Mouse (Mus musculus) right cerebral cortex, adult 2 months (tissue): ENCODE measurements around the gene Nckap5l.
"Not testable (repeated sequence)": the region's sequence is repeated elsewhere in the genome, so short reads cannot be mapped to it uniquely, and the experiment has no call there.

Experiments used
- DNase-seq, 2 experiments: peaks; one replicate each; pipeline ENCODE4 v3.0.0; 2021 to 2022; ENCODE audit warnings: low spot score in 2 of 2

Nckap5l gene

GRCm38 (mm10) chr15:99396875-99397274 is 60.7 kb downstream of the Nckap5l start:
- no peak for DNase-seq

DNA sequence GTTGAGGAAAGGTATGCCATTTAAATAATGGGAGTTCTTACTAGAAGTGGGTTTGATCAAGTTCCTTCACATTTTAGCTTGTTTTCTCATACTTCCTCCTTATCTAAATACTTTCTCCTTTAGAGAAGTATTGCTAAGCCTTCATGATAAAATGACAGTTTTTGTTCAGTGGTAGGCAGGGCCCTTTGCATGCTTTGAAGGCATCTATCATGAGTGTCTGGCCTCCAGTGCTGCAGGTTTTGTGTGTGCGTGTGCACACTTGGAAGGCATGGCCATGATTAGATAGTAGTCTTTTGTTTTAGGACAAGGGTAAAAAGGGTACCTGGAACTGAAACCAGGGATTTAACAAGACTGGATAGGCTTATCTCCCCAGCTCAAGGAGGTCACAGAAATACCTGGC is 61.1 kb downstream of the Nckap5l start:
- DNase-seq: no peak

DNA sequence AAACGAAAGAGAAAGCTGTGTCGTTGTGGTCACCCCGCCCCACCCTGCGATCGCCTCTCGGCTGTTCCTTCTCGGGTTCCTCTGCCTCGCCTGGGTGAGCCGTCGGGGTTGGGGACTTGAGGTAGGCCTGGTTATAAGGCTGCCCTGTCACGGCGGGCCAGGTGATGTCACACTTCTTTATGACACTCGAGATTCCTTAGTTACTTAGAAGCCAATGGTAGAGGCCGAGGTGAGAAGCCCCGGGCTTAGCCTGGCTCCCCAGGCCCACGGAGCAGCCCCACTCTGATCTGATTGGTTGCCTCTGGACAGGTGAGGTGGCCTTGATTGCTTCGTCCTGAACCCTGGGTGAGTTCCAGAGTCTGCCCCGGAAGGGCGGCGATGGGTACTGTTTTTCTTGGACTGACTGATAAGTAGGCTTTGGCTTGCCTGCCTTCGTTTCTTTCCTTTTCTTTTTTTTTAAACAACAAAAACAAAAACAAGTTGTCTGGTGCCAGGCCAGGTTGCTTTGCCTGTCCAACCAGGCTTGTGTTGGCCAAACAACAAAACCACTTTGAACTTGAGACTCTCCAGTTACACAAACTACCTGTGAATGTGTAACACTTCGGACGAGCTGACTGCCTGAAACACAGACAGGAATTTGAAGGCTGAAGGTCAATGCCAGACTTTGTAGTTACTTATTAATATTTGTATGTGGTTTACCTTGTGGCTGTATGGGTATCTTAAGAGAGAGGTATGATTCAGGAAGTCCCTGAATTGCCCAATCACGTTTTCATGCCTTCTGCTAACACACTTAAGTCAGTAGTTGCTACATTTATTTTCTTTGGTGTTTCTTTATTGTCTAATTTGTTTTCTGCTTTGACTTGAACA is 63.9 kb downstream of the Nckap5l start:
- no peak for DNase-seq

DNA sequence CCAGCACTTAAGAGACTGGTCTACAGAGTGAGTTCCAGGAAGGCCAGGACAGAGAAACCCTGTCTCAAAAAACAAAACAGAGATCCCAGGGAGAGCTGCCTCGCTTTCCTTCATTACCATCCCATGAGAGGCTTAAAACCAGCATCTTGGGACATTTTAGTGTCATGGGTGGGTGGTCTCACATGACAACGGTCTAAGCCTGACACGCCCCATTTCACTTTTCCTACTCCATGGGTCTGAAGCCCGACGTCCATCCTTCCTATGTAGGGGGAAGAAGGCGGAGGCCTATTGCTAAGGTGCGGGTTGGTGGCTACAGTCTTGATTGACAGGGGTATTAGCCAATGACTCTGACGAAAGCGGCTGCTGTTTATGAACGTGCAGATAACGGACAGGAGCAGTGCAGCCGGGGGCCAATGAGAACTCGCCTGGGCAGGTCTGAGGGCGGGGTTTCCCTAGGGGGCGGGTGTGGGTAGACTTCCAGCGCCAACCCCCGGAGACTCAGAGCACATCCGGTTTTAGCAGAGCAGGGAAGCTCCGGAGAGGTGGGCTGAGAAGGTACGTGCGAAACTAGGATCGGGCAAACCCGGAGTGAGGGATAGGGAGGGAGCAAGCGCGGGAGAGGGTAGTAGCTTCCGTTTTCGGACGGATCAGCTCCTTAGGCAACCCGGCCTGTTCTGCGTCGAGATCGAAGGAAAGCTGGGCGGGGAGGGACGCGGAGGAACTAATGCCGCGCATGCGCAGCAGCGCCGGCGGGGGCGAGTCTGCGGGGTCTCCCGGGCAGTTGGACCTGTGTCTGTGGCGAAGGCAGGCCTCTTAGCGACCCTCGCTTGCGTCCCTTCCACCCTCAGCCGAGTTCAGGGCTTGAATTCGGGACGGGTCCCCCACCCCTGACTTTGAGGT is 64.8 kb downstream of the Nckap5l start, which contains the start of gene Tmbim6:
Gene Tmbim6, plus strand, starts transcription at position 397 of the 900 bp plus-strand sequence.
- DNase-seq: peak; percentile 99 to 100

GRCm38 (mm10) chr15:99391975-99392374 is 65.6 kb downstream of the Nckap5l start:
- DNase-seq: no peak

GRCm38 (mm10) chr15:99390472-99391401 is 66.8 kb downstream of the Nckap5l start:
- no peak for DNase-seq

- DNase-seq: no peak
Measured at GRCm38 (mm10) chr15:99387976-99388375, 69.6 kb downstream of the Nckap5l start.

GRCm38 (mm10) chr15:99386796-99387195 is 70.8 kb downstream of the Nckap5l start:
- DNase-seq: no peak

- not testable (repeated sequence) for DNase-seq
Measured at GRCm38 (mm10) chr15:99386110-99386509, 71.4 kb downstream of the Nckap5l start.

DNA sequence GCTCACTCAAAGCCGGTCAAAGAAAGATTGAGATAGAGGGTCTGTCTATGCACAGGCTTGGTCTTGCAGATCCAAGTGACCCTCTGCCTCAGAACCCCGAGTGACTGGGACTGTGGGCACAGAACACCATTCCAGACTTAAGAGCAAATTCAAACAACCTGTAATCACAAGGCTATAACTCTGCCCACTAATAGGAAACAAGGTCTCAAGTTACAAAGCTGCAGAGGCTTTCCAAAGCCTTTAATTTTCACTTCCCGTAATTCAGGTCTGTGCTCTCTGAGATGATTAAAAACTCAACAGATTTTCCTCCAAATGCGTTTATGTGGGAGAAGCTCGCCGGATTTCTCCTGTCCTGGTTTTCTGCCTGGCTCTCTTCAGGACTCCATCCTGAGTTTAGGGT is 73.5 kb downstream of the Nckap5l start:
- no peak for DNase-seq

- no peak for DNase-seq
Measured at GRCm38 (mm10) chr15:99382893-99383292, 74.7 kb downstream of the Nckap5l start.

DNA sequence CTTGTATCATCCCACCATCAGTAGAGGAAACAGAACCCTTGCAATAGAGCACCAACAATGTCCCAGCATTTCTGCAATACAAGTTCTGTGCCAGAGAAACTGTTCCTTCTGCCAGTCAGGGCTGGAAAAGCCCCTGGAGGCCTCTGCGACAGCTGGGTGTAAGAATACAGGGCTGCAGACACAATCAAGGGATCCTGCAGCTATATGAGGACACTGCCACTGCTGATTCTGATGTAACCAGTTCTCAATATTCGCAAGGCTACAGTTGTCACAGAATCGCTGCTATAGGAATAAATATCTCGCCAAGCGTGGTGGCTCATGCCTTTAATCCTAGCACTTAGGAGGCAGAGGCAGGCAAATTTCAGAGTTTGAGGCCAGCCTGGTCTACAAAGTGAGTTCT is 81.3 kb downstream of the Nckap5l start:
- DNase-seq: no peak

DNA sequence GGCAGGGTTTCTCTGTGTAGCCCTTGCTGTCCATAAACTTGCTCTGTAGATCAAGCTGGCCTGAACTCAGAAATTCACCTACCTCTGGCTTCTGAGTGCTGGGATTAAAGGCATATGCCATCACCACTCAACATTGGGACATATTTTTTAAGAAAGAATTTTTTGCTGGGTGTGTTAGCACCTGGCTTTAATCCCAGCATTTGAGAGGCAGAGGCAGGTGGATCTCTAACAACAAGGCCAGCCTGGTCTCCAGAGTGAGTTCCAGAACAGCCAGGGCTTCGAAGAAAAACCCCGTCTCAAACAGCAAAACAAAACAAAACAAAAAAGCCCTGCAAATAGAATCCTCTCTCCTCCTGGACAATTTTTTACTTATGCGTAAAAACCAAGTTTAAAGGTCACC is 82.0 kb downstream of the Nckap5l start:
- DNase-seq: no peak

- DNase-seq: no peak
Measured at GRCm38 (mm10) chr15:99375036-99375435, 82.5 kb downstream of the Nckap5l start.

- no peak for DNase-seq
Measured at GRCm38 (mm10) chr15:99372761-99373160, 84.8 kb downstream of the Nckap5l start.
